16 mouse cellular contexts compared by ENCODE assay signal in the genomic region with DNA sequence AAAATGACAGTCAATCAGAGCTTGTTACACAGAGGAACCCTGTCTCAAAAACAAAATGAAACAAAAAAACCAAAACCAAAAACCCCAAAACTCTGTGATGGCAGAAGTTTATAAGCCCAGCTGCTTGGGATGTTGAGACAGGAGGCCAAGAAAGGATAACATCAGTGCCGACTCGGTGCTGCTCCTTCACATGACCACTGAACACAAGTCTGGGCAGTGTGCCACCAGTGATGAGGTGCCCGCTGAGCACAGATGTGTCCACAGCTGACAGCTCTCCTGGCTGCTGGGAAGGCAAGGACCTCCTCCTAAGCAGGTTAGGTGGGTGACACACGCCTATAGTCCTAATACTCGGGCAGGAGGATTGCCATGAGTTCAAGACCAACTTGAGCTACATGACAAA. TPM values are rescaled to one million over a fixed set of nuclear protein-coding genes. Genes with fewer than 3 reads are reported as not detected.
DNase-seq lines count a peak whose midpoint lies in the region; TF ChIP-seq lines count a peak whose summit lies in the region.
"Had no signal": no experiment of that assay in that cellular context is flagged by ENCODE, and none has a peak within 500 bp of the region (broad histone marks: within the 10 kb centered on the region; RNA-seq: fewer than 3 reads in every experiment).

No protein-coding gene starts in this region.

- no peaks in the 10 kb centered on the region for H3K9me3 ChIP-seq in heart, embryonic 10.5 days
- no peaks in the 10 kb centered on the region for H3K9me3 ChIP-seq in MEL (replicated peaks; ENCODE audit: insufficient read depth, low read length)
- H3K9me3 ChIP-seq: limb, embryonic 12.5 days; neural tube, embryonic 15.5 days had no signal

- no peak for TF ChIP-seq RAD21 in MEL (IDR thresholded peaks at IDR 0.05; ENCODE audit: low read depth, low read length)

- no peak overlapping the region for H3K4me3 ChIP-seq in heart, embryonic 10.5 days
- no peak overlapping the region for H3K4me3 ChIP-seq in MEL (ENCODE audit: control insufficient read depth in 1 of 2, insufficient read depth in 1 of 2, low read depth in 2 of 2, low read length in 2 of 2)
- H3K4me3 ChIP-seq: limb, embryonic 12.5 days; neural tube, embryonic 15.5 days had no signal

- H3K79me2 ChIP-seq in MEL (ENCODE audit: control insufficient read depth, insufficient read depth, low read length, poor library complexity), result peaks cover 20% of the 10 kb centered on the region

- TF ChIP-seq CTCF in MEL (IDR thresholded peaks at IDR 0.05 in 2 of 3, conservative IDR thresholded peaks at IDR 0.05 in 1 of 3; ENCODE audit: control insufficient read depth in 1 of 3, insufficient read depth in 1 of 3, low read depth in 2 of 3, low read length in 3 of 3, poor library complexity in 1 of 3, severe bottlenecking in 1 of 3), result no peak

- peaks cover 26% of the 10 kb centered on the region for H3K36me3 ChIP-seq in heart, embryonic 10.5 days
- H3K36me3 ChIP-seq in MEL (ENCODE audit: control insufficient read depth in 1 of 2, insufficient read depth in 2 of 2, low read length in 2 of 2), result peaks cover 0 to 17% of the 10 kb centered on the region in 2 experiments; a peak in 3 of 4 replicates

- no peak overlapping the region for H3K9ac ChIP-seq in MEL (ENCODE audit: control insufficient read depth, low read depth, low read length, poor library complexity, severe bottlenecking)
- H3K9ac ChIP-seq: limb, embryonic 12.5 days; neural tube, embryonic 15.5 days had no signal

- no peak overlapping the region for H3K27ac ChIP-seq in heart, embryonic 10.5 days
- no peak overlapping the region for H3K27ac ChIP-seq in MEL (ENCODE audit: control insufficient read depth, low read depth, low read length)
- H3K27ac ChIP-seq: limb, embryonic 12.5 days; neural tube, embryonic 15.5 days had no signal

- whole genome bisulfite sequencing in heart, embryonic 10.5 days, result 81% methylated on average over 5 of the region's 5 CpGs

- peak in 1 of 2 experiments; percentile 12; a peak in 1 of 4 replicates for TF ChIP-seq EP300 in MEL (IDR thresholded peaks at IDR 0.05; ENCODE audit: low read depth in 1 of 2, low read length in 2 of 2)

- H3K27me3 ChIP-seq in heart, embryonic 10.5 days (ENCODE audit: insufficient read depth, poor library complexity, severe bottlenecking), result no peaks in the 10 kb centered on the region
- H3K27me3 ChIP-seq in MEL (ENCODE audit: control insufficient read depth in 1 of 2, insufficient read depth in 2 of 2, low read length in 2 of 2), result no peaks in the 10 kb centered on the region
- H3K27me3 ChIP-seq: limb, embryonic 12.5 days; neural tube, embryonic 15.5 days had no signal

- DNase-seq in heart, postnatal 4 days, result peak; percentile 24
- no peak for DNase-seq in heart, embryonic 10.5 days (ENCODE audit: low spot score)
- DNase-seq in lung, postnatal 10 days, result peak; percentile 15
- DNase-seq in lung, adult 18-20 months, result no peak
- peak; percentile 54 for DNase-seq in MEL (ENCODE audit: low read depth, low spot score)
- peak; percentile 57 to 73 for DNase-seq in kidney, postnatal 36 days
- no peak for DNase-seq in gastrocnemius, postnatal 36 days
- DNase-seq: adrenal gland, adult 8-10 months; layer of hippocampus, adult 9-11 months; lung, postnatal 36 days; right cerebral cortex, adult 18-20 months; thymus, postnatal 25 days had no signal

- intact Hi-C loops in gastrocnemius, postnatal 36 days (cut with DNase I), result no loop called here

- H3K4me1 ChIP-seq in heart, embryonic 10.5 days, result peaks cover 25% of the 10 kb centered on the region
- H3K4me1 ChIP-seq in MEL (ENCODE audit: control insufficient read depth in 1 of 2, insufficient read depth in 2 of 2, low read length in 2 of 2), result peaks cover 2 to 23% of the 10 kb centered on the region in 2 experiments; a peak in 3 of 4 replicates

- TF ChIP-seq POLR2A in MEL (IDR thresholded peaks at IDR 0.05; ENCODE audit: control insufficient read depth in 1 of 2, insufficient read depth in 1 of 2, low read depth in 1 of 2, low read length in 2 of 2, poor library complexity in 1 of 2), result no peak

TF ChIP-seq in MEL, 35 proteins besides CTCF, POLR2A, EP300 and RAD21:
- TF ChIP-seq ZMIZ1 (IDR thresholded peaks at IDR 0.05; ENCODE audit: low read depth, low read length) (no peak), USF1 (IDR thresholded peaks at IDR 0.05; ENCODE audit: low read depth, low read length) (peak; percentile 62; the same call in 1 of the 2 replicates), NRF1 (IDR thresholded peaks at IDR 0.05; ENCODE audit: insufficient read depth, low read depth, low read length, poor library complexity, severe bottlenecking) (no peak), TCF12 (IDR thresholded peaks at IDR 0.05; ENCODE audit: low read depth, low read length) (no peak), MAX (IDR thresholded peaks at IDR 0.05; ENCODE audit: low read length) (no peak), ETS1 (IDR thresholded peaks at IDR 0.05; ENCODE audit: low read depth, low read length) (peak; percentile 69), UBTF (IDR thresholded peaks at IDR 0.05; ENCODE audit: borderline replicate concordance, insufficient read depth, low read depth, low read length) (no peak), SIN3A (IDR thresholded peaks at IDR 0.05; ENCODE audit: low read length) (no peak), CHD2 (IDR thresholded peaks at IDR 0.05; ENCODE audit: low read length) (no peak), ELF1 (IDR thresholded peaks at IDR 0.05; ENCODE audit: low read depth, low read length) (no peak), KAT2A (conservative IDR thresholded peaks at IDR 0.05; ENCODE audit: low read depth, low read length) (no peak), USF2 (IDR thresholded peaks at IDR 0.05; ENCODE audit: borderline replicate concordance in 1 of 2, insufficient read depth in 1 of 2, low read depth in 1 of 2, low read length in 2 of 2) (no peak), ZNF384 (IDR thresholded peaks at IDR 0.05; ENCODE audit: low read depth, low read length) (no peak), MYB (IDR thresholded peaks at IDR 0.05; ENCODE audit: low read depth, low read length) (no peak), JUND (IDR thresholded peaks at IDR 0.05; ENCODE audit: low read depth, low read length) (no peak), E2F4 (IDR thresholded peaks at IDR 0.05; ENCODE audit: borderline replicate concordance, low read depth, low read length) (no peak), SMC3 (IDR thresholded peaks at IDR 0.05; ENCODE audit: low read depth, low read length) (no peak)

RNA-seq across cellular contexts. Expression of a gene that starts 2.6 kb away (rescaled TPM):
- total RNA-seq in heart, postnatal 4 days (2021), result 10 to 100 TPM; 16.1 to 16.6 TPM
- 22.2 and 24.4 TPM in 2 replicates for polyA plus RNA-seq in heart, embryonic 10.5 days (2016; fragmentation: Nextera tagmentation; extraction: Ambion mirVana)
- 3.7 and 4.8 TPM in 2 replicates for total RNA-seq in MEL (2012; rRNA removed)
- 10 to 100 TPM in 1 of 2 experiments, not detected in 1; 23.2 TPM for polyA plus RNA-seq in MEL (2012; ENCODE audit: insufficient read depth in 1 of 2, insufficient read length in 2 of 2, low read depth in 1 of 2, low replicate concordance in 2 of 2, missing spikeins in 1 of 2)
- total RNA-seq in gastrocnemius, postnatal 36 days (2021), result 10 to 100 TPM in 1 of 2 experiments, 1 to 10 TPM in 1; 8.5 to 10.8 TPM

RNA-seq across cellular contexts. Expression of a gene that starts 22.6 kb away (rescaled TPM):
- 10 to 100 TPM; 86.0 to 89.4 TPM for total RNA-seq in heart, postnatal 4 days (2021)
- polyA plus RNA-seq in heart, embryonic 10.5 days (2016; fragmentation: Nextera tagmentation; extraction: Ambion mirVana), result 71.8 and 90.0 TPM in 2 replicates
- 50.7 and 67.8 TPM in 2 replicates for total RNA-seq in MEL (2012; rRNA removed)
- 100 to 1,000 TPM; 193 to 825 TPM for polyA plus RNA-seq in MEL (2012; ENCODE audit: insufficient read depth in 1 of 2, insufficient read length in 2 of 2, low read depth in 1 of 2, low replicate concordance in 2 of 2, missing spikeins in 1 of 2)
- total RNA-seq in gastrocnemius, postnatal 36 days (2021), result 10 to 100 TPM; 24.1 to 27.4 TPM

RNA-seq across cellular contexts. Expression of a gene that starts 22.6 kb away (rescaled TPM):
- not detected for total RNA-seq in heart, postnatal 4 days (2021)
- polyA plus RNA-seq in heart, embryonic 10.5 days (2016; fragmentation: Nextera tagmentation; extraction: Ambion mirVana), result 0.15 and 0.85 TPM in 2 replicates
- total RNA-seq in MEL (2012; rRNA removed), result 0.16 and 0.23 TPM in 2 replicates
- under 1 TPM in 1 of 2 experiments, not detected in 1; 0.19 TPM for polyA plus RNA-seq in MEL (2012; ENCODE audit: insufficient read depth in 1 of 2, insufficient read length in 2 of 2, low read depth in 1 of 2, low replicate concordance in 2 of 2, missing spikeins in 1 of 2)
- total RNA-seq in gastrocnemius, postnatal 36 days (2021), result not detected
- total RNA-seq: adrenal gland, adult 8-10 months; granulocyte monocyte progenitor cell, adult 5-6 weeks; heart, postnatal 10 days had no signal
- polyA plus RNA-seq: neural tube, embryonic 15.5 days had no signal

RNA-seq across cellular contexts. Expression of a gene that starts 30.2 kb away (rescaled TPM):
- not detected for total RNA-seq in heart, postnatal 4 days (2021)
- polyA plus RNA-seq in heart, embryonic 10.5 days (2016; fragmentation: Nextera tagmentation; extraction: Ambion mirVana), result 0.20 and 0.55 TPM in 2 replicates
- not detected in 2 replicates for total RNA-seq in MEL (2012; rRNA removed)
- not detected for polyA plus RNA-seq in MEL (2012; ENCODE audit: insufficient read depth in 1 of 2, insufficient read length in 2 of 2, low read depth in 1 of 2, low replicate concordance in 2 of 2, missing spikeins in 1 of 2)
- total RNA-seq in gastrocnemius, postnatal 36 days (2021), result not detected
- total RNA-seq: adrenal gland, adult 8-10 months; granulocyte monocyte progenitor cell, adult 5-6 weeks; heart, postnatal 10 days had no signal

RNA-seq across cellular contexts. Expression of a gene that starts 41.5 kb away (rescaled TPM):
- total RNA-seq in heart, postnatal 4 days (2021), result 1 to 10 TPM in 1 of 2 experiments, under 1 TPM in 1; 0.70 to 1.1 TPM
- 0.96 and 3.8 TPM in 2 replicates for polyA plus RNA-seq in heart, embryonic 10.5 days (2016; fragmentation: Nextera tagmentation; extraction: Ambion mirVana)
- 0.13 and 0.19 TPM in 2 replicates for total RNA-seq in MEL (2012; rRNA removed)
- under 1 TPM in 1 of 2 experiments, not detected in 1; 0.53 TPM for polyA plus RNA-seq in MEL (2012; ENCODE audit: insufficient read depth in 1 of 2, insufficient read length in 2 of 2, low read depth in 1 of 2, low replicate concordance in 2 of 2, missing spikeins in 1 of 2)
- under 1 TPM; 0.59 to 0.69 TPM for total RNA-seq in gastrocnemius, postnatal 36 days (2021)

Comparison
In these comparisons a context has a peak if more than half of its experiments do, and no peak if none do; other contexts are left out.
1. DNase-seq: peak in heart, postnatal 4 days (single experiment), lung, postnatal 10 days (single experiment), MEL (single experiment) and kidney, postnatal 36 days (2 of 2); none in heart, embryonic 10.5 days (single experiment), lung, adult 18-20 months (0 of 2) and gastrocnemius, postnatal 36 days (0 of 2).